Comparison of ENCODE assay signal across 22 mouse cellular contexts in the genomic region with DNA sequence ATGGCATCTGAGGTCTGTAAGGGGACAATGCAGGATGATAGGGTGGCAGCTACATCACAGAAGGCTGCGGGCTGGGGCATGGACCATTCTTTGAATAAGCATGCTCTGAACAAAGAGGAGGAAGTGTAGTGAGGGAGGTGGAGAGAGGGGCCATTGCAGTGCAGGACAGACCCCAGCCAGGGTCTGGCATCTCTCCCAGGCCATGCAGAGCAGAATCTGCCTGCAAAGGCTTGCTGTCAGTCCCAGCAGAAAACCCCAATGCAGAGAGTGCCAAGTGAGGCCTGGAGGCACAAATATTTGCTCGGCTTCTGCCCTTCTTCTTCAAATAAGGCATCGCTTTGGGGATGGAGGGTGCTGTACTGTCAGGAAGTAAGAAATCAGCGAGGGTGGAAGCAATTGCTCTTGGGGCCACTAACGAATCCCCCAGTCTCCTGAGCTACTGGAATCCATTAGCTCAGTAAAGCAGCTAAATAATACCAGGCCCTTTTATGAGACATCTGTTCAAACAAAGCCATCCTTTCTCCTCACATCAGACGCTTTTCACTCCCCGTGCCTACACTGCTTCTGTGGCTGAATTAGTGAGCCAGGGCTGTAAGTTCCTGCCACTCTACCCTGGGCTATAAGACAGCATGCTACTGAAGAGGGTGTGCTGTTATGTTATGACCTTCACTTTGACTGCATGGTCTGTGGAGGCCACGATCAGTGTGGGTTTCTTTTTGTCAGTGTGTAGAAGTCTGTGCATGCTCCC. TPM values are rescaled to one million over a fixed set of nuclear protein-coding genes. Genes with fewer than 3 reads are reported as not detected.
DNase-seq lines count a peak whose midpoint lies in the region; ATAC-seq lines count a peak whose summit lies in the region.
"Had no signal": no experiment of that assay in that cellular context is flagged by ENCODE, and none has a peak within 500 bp of the region (broad histone marks: within the 10 kb centered on the region; RNA-seq: fewer than 3 reads in every experiment).

No protein-coding gene starts in this region.

- no peaks in the 10 kb centered on the region for H3K36me3 ChIP-seq in hindbrain, embryonic 11.5 days (ENCODE audit: control insufficient read depth, insufficient read depth, low read length)
- no peaks in the 10 kb centered on the region for H3K36me3 ChIP-seq in midbrain, embryonic 12.5 days
- no peaks in the 10 kb centered on the region for H3K36me3 ChIP-seq in neural tube, embryonic 15.5 days
- H3K36me3 ChIP-seq: embryonic facial prominence, embryonic 15.5 days; heart, embryonic 12.5 days; limb, embryonic 12.5 days had no signal

- 34% methylated on average over 8 of the region's 8 CpGs for WGBS in hindbrain, embryonic 11.5 days
- WGBS in midbrain, embryonic 12.5 days: 38% methylated on average over 8 of the region's 8 CpGs
- 14% methylated on average over 8 of the region's 8 CpGs for WGBS in neural tube, embryonic 15.5 days

- intact Hi-C loops in left cerebral cortex, postnatal 4 days (cut with DNase I): no loop called here
- intact Hi-C loops in left cerebral cortex, postnatal 10 days (cut with DNase I): no loop called here

- ATAC-seq in hindbrain, embryonic 11.5 days (ENCODE audit: low FRiP score): no peak
- ATAC-seq in midbrain, embryonic 12.5 days (ENCODE audit: low FRiP score, low read depth): peak; percentile 41; the same call in 1 of the 2 replicates
- ATAC-seq in neural tube, embryonic 15.5 days (ENCODE audit: low FRiP score): peak; percentile 38; the same call in 1 of the 2 replicates
- ATAC-seq: lung, postnatal 0 days; Patski had no signal

- no peak overlapping the region for H3K9ac ChIP-seq in hindbrain, embryonic 11.5 days (ENCODE audit: low read depth, low read length)
- no peak overlapping the region for H3K9ac ChIP-seq in midbrain, embryonic 12.5 days (replicated peaks)
- no peak overlapping the region for H3K9ac ChIP-seq in neural tube, embryonic 15.5 days (replicated peaks)
- H3K9ac ChIP-seq: embryonic facial prominence, embryonic 15.5 days; heart, embryonic 12.5 days; limb, embryonic 12.5 days; liver, embryonic 14.5 days had no signal

- no peaks in the 10 kb centered on the region for H3K4me1 ChIP-seq in hindbrain, embryonic 11.5 days (replicated peaks; ENCODE audit: control insufficient read depth, insufficient read depth, low read length)
- H3K4me1 ChIP-seq in midbrain, embryonic 12.5 days: peaks cover 35% of the 10 kb centered on the region
- peaks cover 32% of the 10 kb centered on the region for H3K4me1 ChIP-seq in neural tube, embryonic 15.5 days

- H3K4me3 ChIP-seq in hindbrain, embryonic 11.5 days (ENCODE audit: low read depth, low read length): no peak overlapping the region
- H3K4me3 ChIP-seq in midbrain, embryonic 12.5 days: no peak overlapping the region
- H3K4me3 ChIP-seq in neural tube, embryonic 15.5 days (replicated peaks): no peak overlapping the region
- H3K4me3 ChIP-seq: embryonic facial prominence, embryonic 15.5 days; heart, embryonic 12.5 days; limb, embryonic 12.5 days had no signal

- DNase-seq in left cerebral cortex, postnatal 4 days: peak; percentile 69
- no peak for DNase-seq in left cerebral cortex, postnatal 10 days (ENCODE audit: extremely low spot score in 1 of 2, low spot score in 2 of 2)
- DNase-seq in hindbrain, embryonic 11.5 days (ENCODE audit: low spot score): no peak
- no peak for DNase-seq in testis, postnatal 10 days (ENCODE audit: low spot score)
- no peak for DNase-seq in c-Kit-positive CD71-positive TER-119-positive erythroid progenitor cells, embryonic 14.5 days (ENCODE audit: low spot score)
- DNase-seq in gastrocnemius, postnatal 4 days (ENCODE audit: low spot score in 2 of 2): no peak
- DNase-seq: cerebellum, adult 11 months; heart, postnatal 4 days; kidney, adult 2 months; kidney, postnatal 4 days; right cerebral cortex, postnatal 14 days; thymus, postnatal 4 days had no signal

- no peaks in the 10 kb centered on the region for H3K9me3 ChIP-seq in hindbrain, embryonic 11.5 days (ENCODE audit: control insufficient read depth, low read length)
- H3K9me3 ChIP-seq in midbrain, embryonic 12.5 days: no peaks in the 10 kb centered on the region
- H3K9me3 ChIP-seq in neural tube, embryonic 15.5 days (replicated peaks): no peaks in the 10 kb centered on the region
- H3K9me3 ChIP-seq: embryonic facial prominence, embryonic 15.5 days; heart, embryonic 12.5 days; limb, embryonic 12.5 days had no signal

- no peak overlapping the region for H3K4me2 ChIP-seq in hindbrain, embryonic 11.5 days (replicated peaks; ENCODE audit: low read depth, low read length)
- no peak overlapping the region for H3K4me2 ChIP-seq in midbrain, embryonic 12.5 days (replicated peaks)
- H3K4me2 ChIP-seq in neural tube, embryonic 15.5 days: no peak overlapping the region
- H3K4me2 ChIP-seq: embryonic facial prominence, embryonic 15.5 days; heart, embryonic 12.5 days; limb, embryonic 12.5 days had no signal

- no peaks in the 10 kb centered on the region for H3K27me3 ChIP-seq in hindbrain, embryonic 11.5 days (ENCODE audit: control insufficient read depth, insufficient read depth, low read length)
- peaks cover 15% of the 10 kb centered on the region for H3K27me3 ChIP-seq in midbrain, embryonic 12.5 days
- H3K27me3 ChIP-seq in neural tube, embryonic 15.5 days (replicated peaks): peaks cover 11% of the 10 kb centered on the region

- 0 out of 2 replicates have a peak overlapping the region, but pooled peaks have one; percentile 2 for H3K27ac ChIP-seq in hindbrain, embryonic 11.5 days (ENCODE audit: low read depth, low read length)
- peak overlapping the region; percentile 54 for H3K27ac ChIP-seq in midbrain, embryonic 12.5 days (replicated peaks)
- H3K27ac ChIP-seq in neural tube, embryonic 15.5 days (replicated peaks): peak overlapping the region; percentile 72
- H3K27ac ChIP-seq: embryonic facial prominence, embryonic 15.5 days; limb, embryonic 12.5 days; liver, embryonic 14.5 days; stomach, postnatal 0 days had no signal

RNA-seq across cellular contexts. Expression of a gene that starts 21.9 kb away (rescaled TPM):
- 10 to 100 TPM; 41.8 to 59.9 TPM for total RNA-seq in left cerebral cortex, postnatal 4 days (2021)
- 10 to 100 TPM; 80.8 to 96.0 TPM for total RNA-seq in left cerebral cortex, postnatal 10 days (2021)
- 1.9 and 2.9 TPM in 2 replicates for polyA plus RNA-seq in hindbrain, embryonic 11.5 days (2014; fragmentation: Nextera tagmentation; extraction: Ambion mirVana)
- polyA plus RNA-seq in midbrain, embryonic 12.5 days (2016; fragmentation: Nextera tagmentation; extraction: Ambion mirVana): 3.2 and 4.2 TPM in 2 replicates
- polyA plus RNA-seq in neural tube, embryonic 15.5 days (2015; fragmentation: Nextera tagmentation; extraction: Ambion mirVana): 9.7 and 11.1 TPM in 2 replicates
- total RNA-seq in gastrocnemius, postnatal 4 days (2021): not detected
- total RNA-seq: heart, postnatal 4 days had no signal
- polyA plus RNA-seq: gonadal fat pad, adult 2 months; kidney, adult 2 months; limb, embryonic 12.5 days; lung, postnatal 0 days; Patski; stomach, postnatal 0 days had no signal

RNA-seq across cellular contexts. Expression of a gene that starts 36.0 kb away (rescaled TPM):
- 10 to 100 TPM; 14.3 to 15.5 TPM for total RNA-seq in left cerebral cortex, postnatal 4 days (2021)
- 10 to 100 TPM in 1 of 2 experiments, 1 to 10 TPM in 1; 9.7 to 11.7 TPM for total RNA-seq in left cerebral cortex, postnatal 10 days (2021)
- 13.7 and 16.7 TPM in 2 replicates for polyA plus RNA-seq in hindbrain, embryonic 11.5 days (2014; fragmentation: Nextera tagmentation; extraction: Ambion mirVana)
- polyA plus RNA-seq in midbrain, embryonic 12.5 days (2016; fragmentation: Nextera tagmentation; extraction: Ambion mirVana): 21.7 and 23.7 TPM in 2 replicates
- 11.4 TPM in 2 replicates for polyA plus RNA-seq in neural tube, embryonic 15.5 days (2015; fragmentation: Nextera tagmentation; extraction: Ambion mirVana)
- total RNA-seq in gastrocnemius, postnatal 4 days (2021): 1 to 10 TPM; 7.3 to 9.0 TPM

Comparison
In these comparisons a context has a peak if more than half of its experiments do, and no peak if none do; other contexts are left out.
1. H3K27ac ChIP-seq: peak in every context shown above with its lines; median percentile 72 in neural tube, embryonic 15.5 days; 54 in midbrain, embryonic 12.5 days; 2 in hindbrain, embryonic 11.5 days.
2. RNA of a gene that starts 21.9 kb away (total RNA-seq): 80.8 to 96.0 TPM in left cerebral cortex, postnatal 10 days and 41.8 to 59.9 TPM in left cerebral cortex, postnatal 4 days; not detected in gastrocnemius, postnatal 4 days; every median in the first group is over 10 times any median in the second.